Mouse (Mus musculus) hindbrain, embryonic 11.5 days (tissue): ENCODE data around the gene Anxa4. TPM values are rescaled to one million over a fixed set of nuclear protein-coding genes. Genes with fewer than 3 reads are reported as not detected.

Experiments
- ATAC-seq: fragments of 200-750 bp; cut with Nextera tagmentation; 2 replicates; pipeline ENCODE4 v1.8.0; 2017; ENCODE audit warnings: mild to moderate bottlenecking, moderate TSS enrichment, moderate library complexity; ENCODE audit not compliant: low FRiP score
- DNase-seq: peaks from one replicate; pipeline ENCODE4 v3.0.0-alpha.2; 2015; ENCODE audit warnings: low spot score
- H3K27ac ChIP-seq: fragments of 300-500 bp; sonication (generic); 2 replicates; pipeline ENCODE4 v1.5.1; 2014; ENCODE audit warnings: mild to moderate bottlenecking, low read depth, low read length
- H3K27me3 ChIP-seq: fragments of 300-500 bp; sonication (generic); 2 replicates; pipeline ENCODE4 v1.6.1; 2014; ENCODE audit warnings: mild to moderate bottlenecking, low read length, moderate library complexity, mixed read lengths; ENCODE audit not compliant: control insufficient read depth, insufficient read depth
- H3K36me3 ChIP-seq: fragments of 300-500 bp; sonication (generic); 2 replicates; pipeline ENCODE4 v1.6.1; 2014; ENCODE audit warnings: mild to moderate bottlenecking, low read length, moderate library complexity, mixed read lengths; ENCODE audit not compliant: control insufficient read depth, insufficient read depth
- H3K4me1 ChIP-seq: fragments of 300-500 bp; sonication (generic); replicated peaks from 2 replicates; pipeline ENCODE4 v1.6.1; 2014; ENCODE audit warnings: low read length, mixed read lengths; ENCODE audit not compliant: control insufficient read depth, insufficient read depth
- H3K4me2 ChIP-seq: fragments of 300-500 bp; sonication (generic); replicated peaks from 2 replicates; pipeline ENCODE4 v1.6.1; 2014; ENCODE audit warnings: mild to moderate bottlenecking, low read depth, low read length
- H3K4me3 ChIP-seq: fragments of 300-500 bp; sonication (generic); 2 replicates; pipeline ENCODE4 v1.5.1; 2014; ENCODE audit warnings: low read depth, low read length
- H3K9ac ChIP-seq: fragments of 300-500 bp; sonication (generic); 2 replicates; pipeline ENCODE4 v1.6.1; 2014; ENCODE audit warnings: low read depth, low read length
- H3K9me3 ChIP-seq: fragments of 300-500 bp; sonication (generic); 2 replicates; pipeline ENCODE4 v1.6.1; 2016; ENCODE audit warnings: low read length; ENCODE audit not compliant: control insufficient read depth
- WGBS: fragments of 180-500 bp; shearing (Covaris S2); extraction: QIAGEN DNeasy Blood & Tissue Kit; methylation state at CpG from one replicate; pipeline ENCODE4 v1.1.7; 2014; 5-methylcytosine and 5-hydroxymethylcytosine counted together
- polyA plus RNA-seq: library from polyadenylated mRNA; unstranded; fragments of >200 nt; fragmentation: Nextera tagmentation; extraction: Ambion mirVana; gene quantifications from 2 replicates; pipeline ENCODE4 v1.2.1, GENCODE M21; 2014

The Anxa4 gene
- polyA plus RNA-seq, 1 experiment from 2014 or later: 11.7 TPM

DNA sequence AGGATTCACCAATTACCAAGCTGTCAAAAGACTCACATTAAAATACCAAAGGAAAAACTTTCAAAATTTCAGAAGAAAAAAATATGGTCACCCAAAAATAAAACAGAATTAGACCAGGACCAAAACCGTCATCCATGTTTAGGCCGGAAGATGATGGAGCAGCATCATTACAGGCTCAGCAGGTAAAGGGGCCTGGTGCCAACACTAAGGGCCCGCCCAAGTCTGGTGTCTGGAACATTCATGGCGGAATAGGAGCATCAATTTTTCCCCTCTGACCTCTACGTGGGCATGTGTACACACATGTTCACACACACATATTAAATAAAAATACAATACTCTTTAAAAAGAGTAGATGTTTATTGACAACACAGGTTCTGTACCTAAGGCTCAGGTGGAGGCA is 64.7 kb downstream of the Anxa4 start:
- H3K9ac ChIP-seq: no peak overlapping the region
- H3K27ac ChIP-seq: no peak overlapping the region
- H3K36me3 ChIP-seq: no peaks in the 10 kb centered on the region
- ATAC-seq (no peak), DNase-seq (no peak)
- H3K9me3 ChIP-seq: no peaks in the 10 kb centered on the region
- no peaks in the 10 kb centered on the region for H3K27me3 ChIP-seq
- no peaks in the 10 kb centered on the region for H3K4me1 ChIP-seq
- no peak overlapping the region for H3K4me3 ChIP-seq
- 95% methylated on average over 5 of the region's 5 CpGs for WGBS
- no peak overlapping the region for H3K4me2 ChIP-seq

DNA sequence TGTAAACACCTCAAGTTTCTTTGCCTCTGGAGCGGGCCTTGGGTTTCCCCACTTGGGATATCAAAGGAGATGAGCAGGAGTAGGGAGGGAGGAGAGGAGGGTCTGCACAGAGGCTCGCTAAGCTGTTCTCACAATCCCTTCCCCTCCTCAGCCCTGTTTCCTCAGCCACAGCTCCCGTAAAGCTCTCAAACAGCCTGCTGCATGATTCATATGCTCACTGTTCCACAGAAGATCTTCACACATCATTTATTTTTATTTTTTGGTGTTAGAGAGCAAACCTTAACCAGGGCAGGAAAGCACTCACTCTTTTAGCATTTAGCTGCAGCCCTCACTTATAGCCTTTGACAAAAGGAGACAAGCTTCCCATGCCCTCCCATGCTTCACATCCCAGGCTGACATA is 71.4 kb downstream of the Anxa4 start:
- DNase-seq (no peak), ATAC-seq (no peak)
- 83% methylated on average over 3 of the region's 3 CpGs for WGBS
- Histone ChIP-seq H3K4me3 (no peak overlapping the region), H3K27me3 (no peaks in the 10 kb centered on the region), H3K9me3 (no peaks in the 10 kb centered on the region), H3K4me2 (no peak overlapping the region), H3K27ac (no peak overlapping the region), H3K4me1 (no peaks in the 10 kb centered on the region), H3K9ac (no peak overlapping the region), H3K36me3 (0 out of 2 replicates have a peak, but pooled peaks cover 2% of the 10 kb centered on the region)

DNA sequence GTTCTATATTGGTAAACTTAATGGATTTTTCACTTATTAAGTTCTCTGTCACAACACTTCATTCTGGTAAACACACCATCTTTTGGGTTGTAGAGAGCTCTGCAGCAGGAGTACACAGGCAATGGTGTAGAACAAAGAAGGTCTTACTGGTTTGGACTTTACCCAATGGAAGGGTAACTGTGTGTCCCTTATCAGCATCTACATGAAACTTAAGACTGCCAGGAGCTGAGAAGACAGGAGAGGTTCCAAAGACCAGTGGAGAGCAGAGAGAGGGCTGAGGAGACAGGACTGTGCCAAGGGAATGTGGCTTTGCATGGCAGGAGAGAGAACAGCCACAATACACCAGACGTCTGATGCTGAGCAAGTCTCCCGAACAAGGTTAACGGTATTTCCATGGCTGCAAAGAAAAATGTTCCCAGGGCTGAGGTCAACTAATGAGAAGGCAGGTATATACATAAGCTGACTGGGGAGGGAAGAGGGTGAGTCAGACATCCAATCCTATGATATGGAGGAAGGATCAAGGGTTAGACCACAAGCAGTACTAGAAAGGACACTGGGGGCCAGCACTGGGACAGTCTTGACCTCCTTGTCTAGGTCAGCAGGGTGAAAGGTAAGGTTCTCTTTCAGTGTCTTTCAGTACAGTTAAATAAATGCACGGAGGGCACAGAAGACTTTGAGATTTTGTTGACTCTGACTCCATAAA is 85.2 kb downstream of the Anxa4 start:
- DNase-seq (no peak), ATAC-seq (no peak)
- 89% methylated on average over 4 of the region's 4 CpGs for WGBS
- Histone ChIP-seq H3K4me2 (no peak overlapping the region), H3K27me3 (no peaks in the 10 kb centered on the region), H3K36me3 (no peaks in the 10 kb centered on the region), H3K4me3 (no peak overlapping the region), H3K9me3 (no peaks in the 10 kb centered on the region), H3K27ac (no peak overlapping the region), H3K9ac (no peak overlapping the region), H3K4me1 (no peaks in the 10 kb centered on the region)

DNA sequence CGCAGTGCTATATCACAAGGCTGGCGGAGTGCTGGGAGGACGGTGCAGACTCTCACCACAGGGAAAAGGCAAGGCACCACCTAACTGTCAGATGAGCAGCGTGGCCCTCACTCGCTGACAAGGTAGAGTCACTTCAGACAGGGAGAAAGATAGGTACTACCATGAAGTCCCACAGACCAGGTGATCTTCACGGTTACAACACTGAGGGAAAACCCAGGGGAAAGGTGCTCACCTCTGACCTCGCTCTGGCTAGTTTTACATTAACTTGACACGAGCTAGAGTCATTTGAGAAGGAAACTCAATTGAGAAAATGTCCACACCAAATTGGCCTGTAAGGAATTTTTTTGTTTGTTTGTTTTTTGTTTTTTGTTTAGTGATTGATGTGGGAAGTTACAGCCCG is 90.8 kb downstream of the Anxa4 start:
- no peak for ATAC-seq
- Histone ChIP-seq H3K27ac (no peak overlapping the region), H3K4me2 (no peak overlapping the region), H3K9ac (no peak overlapping the region), H3K9me3 (no peaks in the 10 kb centered on the region), H3K4me1 (no peaks in the 10 kb centered on the region), H3K4me3 (no peak overlapping the region), H3K27me3 (no peaks in the 10 kb centered on the region), H3K36me3 (0 out of 2 replicates have a peak, but pooled peaks cover 2% of the 10 kb centered on the region)
- no peak for DNase-seq
- WGBS: 92% methylated on average over 9 of the region's 9 CpGs

DNA sequence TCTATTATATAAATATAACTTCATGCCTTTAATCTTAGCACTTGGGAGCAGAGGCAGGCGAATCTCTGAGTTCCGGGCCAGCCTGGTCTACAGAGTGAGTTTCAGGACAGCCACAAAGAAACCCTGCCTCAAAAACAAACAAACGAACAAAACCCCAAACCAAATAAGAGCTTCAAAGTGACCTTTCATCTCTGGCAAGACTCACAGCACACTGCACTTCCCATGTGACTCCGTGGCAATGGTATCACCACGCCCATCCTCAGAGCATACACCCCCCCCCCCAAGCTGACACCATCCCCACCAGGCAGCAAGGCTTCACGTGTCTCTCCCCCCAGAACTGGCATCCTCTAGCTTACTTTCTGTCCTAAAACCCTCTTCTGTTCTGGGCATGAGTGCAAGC is 95.5 kb downstream of the Anxa4 start:
- H3K27me3 ChIP-seq: no peaks in the 10 kb centered on the region
- H3K36me3 ChIP-seq: 0 out of 2 replicates have a peak, but pooled peaks cover 2% of the 10 kb centered on the region
- H3K9ac ChIP-seq: no peak overlapping the region
- H3K4me1 ChIP-seq: no peaks in the 10 kb centered on the region
- DNase-seq: no peak
- H3K4me3 ChIP-seq: no peak overlapping the region
- no peak overlapping the region for H3K4me2 ChIP-seq
- ATAC-seq: no peak
- WGBS: 89% methylated on average over 6 of the region's 6 CpGs
- no peaks in the 10 kb centered on the region for H3K9me3 ChIP-seq
- H3K27ac ChIP-seq: no peak overlapping the region

DNA sequence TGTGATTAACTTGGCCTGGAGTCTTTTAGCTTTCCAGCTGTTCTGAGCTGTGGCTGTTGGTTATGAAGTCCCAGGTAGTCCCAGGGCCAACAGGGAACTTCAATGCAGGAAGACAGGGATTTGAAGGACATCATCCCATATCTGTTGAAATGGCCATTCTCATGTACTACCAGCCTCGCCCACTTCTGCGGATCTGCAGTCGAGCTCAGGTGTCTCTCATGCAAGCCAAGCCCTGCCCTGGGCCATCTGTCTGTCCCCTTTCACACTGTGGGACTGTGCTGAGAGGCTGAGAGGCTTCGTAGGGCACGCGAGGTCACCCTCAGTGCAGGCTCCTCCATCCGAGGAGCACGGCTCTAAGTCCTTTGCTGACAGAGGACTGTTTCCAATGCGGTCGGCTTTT is 97.2 kb downstream of the Anxa4 start:
- Histone ChIP-seq H3K9me3 (no peaks in the 10 kb centered on the region), H3K27ac (no peak overlapping the region), H3K4me3 (no peak overlapping the region), H3K36me3 (no peaks in the 10 kb centered on the region), H3K27me3 (no peaks in the 10 kb centered on the region), H3K4me2 (no peak overlapping the region), H3K4me1 (no peaks in the 10 kb centered on the region), H3K9ac (no peak overlapping the region)
- no peak for DNase-seq
- ATAC-seq: no peak
- WGBS: 88% methylated on average over 10 of the region's 10 CpGs

DNA sequence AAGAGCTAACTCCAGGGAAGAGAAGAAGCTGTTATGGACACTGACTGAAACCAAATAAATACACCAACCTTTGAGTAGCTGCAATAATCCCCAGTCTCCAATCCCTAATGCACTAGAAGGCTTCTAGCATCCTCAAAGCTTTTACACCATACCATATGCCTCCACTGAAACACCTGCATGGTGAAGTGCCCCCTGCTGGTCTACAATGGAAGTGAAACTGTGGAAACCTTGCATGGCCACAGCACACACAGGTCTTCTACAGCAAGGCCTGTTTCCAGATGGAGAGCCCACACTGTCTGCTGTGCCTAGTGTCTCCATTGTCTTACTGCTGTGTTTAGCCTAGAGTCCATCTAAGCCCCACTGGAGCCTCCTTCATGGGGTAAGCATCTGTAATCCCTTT is 98.9 kb downstream of the Anxa4 start:
- Histone ChIP-seq H3K9ac (no peak overlapping the region), H3K4me3 (no peak overlapping the region), H3K27me3 (no peaks in the 10 kb centered on the region), H3K9me3 (no peaks in the 10 kb centered on the region), H3K4me1 (no peaks in the 10 kb centered on the region), H3K27ac (no peak overlapping the region), H3K36me3 (0 out of 2 replicates have a peak, but pooled peaks cover 3% of the 10 kb centered on the region), H3K4me2 (no peak overlapping the region)
- DNase-seq (peak; percentile 74), ATAC-seq (no peak)

DNA sequence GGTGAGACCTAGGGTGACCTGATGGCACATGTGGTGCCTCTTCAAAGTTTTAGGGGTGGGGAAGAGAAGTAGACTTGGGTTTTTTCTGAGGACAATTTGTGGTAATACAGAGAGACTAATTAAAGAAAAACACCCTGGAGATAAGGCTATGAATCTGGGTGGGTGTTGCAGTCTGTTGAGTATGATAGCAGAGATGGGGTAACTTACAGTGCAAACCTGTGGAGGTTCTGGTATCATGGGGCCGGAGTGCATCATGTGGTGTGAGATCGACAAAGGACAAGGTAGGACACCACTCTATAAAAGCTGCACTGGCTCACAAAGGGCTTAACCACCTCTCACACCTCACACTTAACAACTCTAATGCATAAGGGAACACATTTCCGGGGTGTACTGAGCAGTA is 103.7 kb downstream of the Anxa4 start:
- Histone ChIP-seq H3K4me3 (no peak overlapping the region), H3K4me2 (no peak overlapping the region), H3K9me3 (no peaks in the 10 kb centered on the region), H3K27ac (no peak overlapping the region), H3K4me1 (no peaks in the 10 kb centered on the region), H3K36me3 (0 out of 2 replicates have a peak, but pooled peaks cover 3% of the 10 kb centered on the region), H3K27me3 (no peaks in the 10 kb centered on the region), H3K9ac (no peak overlapping the region)
- ATAC-seq (no peak), DNase-seq (no peak)
- WGBS: 95% methylated on average over 3 of the region's 3 CpGs

DNA sequence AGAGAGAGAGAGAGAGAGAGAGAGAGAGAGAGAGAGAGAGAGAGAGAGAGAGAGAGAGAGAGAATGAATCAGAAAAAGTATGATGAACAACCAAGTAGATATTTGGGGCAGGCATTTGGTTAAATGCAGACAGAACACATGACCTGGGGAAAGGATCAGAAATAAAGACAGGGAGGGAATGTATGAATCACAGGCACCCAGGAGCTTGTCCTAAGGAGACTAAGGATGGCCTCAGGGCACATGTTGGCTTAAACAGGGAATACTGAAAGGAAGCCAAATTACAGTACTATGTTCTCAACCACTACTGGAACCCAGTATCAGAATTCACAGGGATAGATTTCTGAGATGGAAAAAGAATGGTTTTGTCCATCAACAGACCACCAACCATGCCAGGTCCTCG is 106.4 kb downstream of the Anxa4 start:
- Histone ChIP-seq H3K9me3 (no peaks in the 10 kb centered on the region), H3K4me2 (no peak overlapping the region), H3K9ac (no peak overlapping the region), H3K27me3 (no peaks in the 10 kb centered on the region), H3K4me3 (no peak overlapping the region), H3K36me3 (0 out of 2 replicates have a peak, but pooled peaks cover 3% of the 10 kb centered on the region), H3K4me1 (no peaks in the 10 kb centered on the region), H3K27ac (no peak overlapping the region)
- ATAC-seq (no peak), DNase-seq (no peak)
- WGBS: 73% methylated on average over 1 of the region's 1 CpGs
